Mouse (Mus musculus): ENCODE results near the gene Syt8. TPM values are rescaled to one million over a fixed set of nuclear protein-coding genes. Genes with fewer than 3 reads are reported as not detected.
A peak's percentile ranks its signal among the peaks of the same experiment; 100 is the strongest.

Syt8 gene
- polyA plus RNA-seq, 1 experiment from 2014 or later: 0.32 TPM

DNA sequence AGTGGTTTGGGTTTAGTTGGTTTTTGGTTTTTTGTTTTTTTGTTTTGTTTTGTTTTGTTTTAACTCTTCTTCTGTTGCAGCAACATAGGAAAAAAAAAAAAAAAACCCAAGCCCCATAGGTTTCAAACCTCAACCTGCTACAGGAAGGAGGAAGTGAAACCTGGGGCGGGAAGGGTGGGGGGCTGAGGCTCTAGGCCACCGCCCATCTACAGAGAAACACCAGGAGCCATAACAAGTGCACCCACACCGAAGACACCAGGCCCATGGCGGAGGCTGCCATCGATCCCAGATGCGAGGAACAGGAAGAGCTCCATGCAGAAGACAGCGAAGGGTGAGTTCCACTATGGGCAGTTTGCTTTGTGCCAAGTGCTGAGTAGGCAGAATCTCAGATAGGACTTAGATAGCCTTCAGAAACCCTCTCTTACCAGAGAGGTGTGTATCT is 26.0 kb downstream of the Syt8 start, which contains the start of gene Lsp1:
TSS of gene Lsp1 (plus strand) at position 174 of the 442 bp plus-strand sequence.
- Histone ChIP-seq H3K27ac (ENCODE audit: low read length) (peak within 1 kb of the TSS; percentile 95), H3K27me3 (ENCODE audit: control insufficient read depth, insufficient read depth, low read length) (no peaks in the 10 kb centered on the region), H3K36me3 (ENCODE audit: control insufficient read depth, insufficient read depth) (no peaks in the 10 kb centered on the region), H3K4me3 (ENCODE audit: low read length) (peak within 1 kb of the TSS; percentile 32), H3K4me2 (ENCODE audit: low read depth, low read length) (peak within 1 kb of the TSS; percentile 27), H3K4me1 (ENCODE audit: control insufficient read depth, insufficient read depth, low read length) (peaks cover 68% of the 10 kb centered on the region), H3K9me3 (replicated peaks; ENCODE audit: control insufficient read depth, low read length) (no peaks in the 10 kb centered on the region), H3K9ac (ENCODE audit: low read length) (peak within 1 kb of the TSS; percentile 31)
- ATAC-seq (replicated peaks; ENCODE audit: extremely low read depth, insufficient read depth, low FRiP score): no peak
- 89% methylated on average over 7 of the region's 7 CpGs for WGBS

DNA sequence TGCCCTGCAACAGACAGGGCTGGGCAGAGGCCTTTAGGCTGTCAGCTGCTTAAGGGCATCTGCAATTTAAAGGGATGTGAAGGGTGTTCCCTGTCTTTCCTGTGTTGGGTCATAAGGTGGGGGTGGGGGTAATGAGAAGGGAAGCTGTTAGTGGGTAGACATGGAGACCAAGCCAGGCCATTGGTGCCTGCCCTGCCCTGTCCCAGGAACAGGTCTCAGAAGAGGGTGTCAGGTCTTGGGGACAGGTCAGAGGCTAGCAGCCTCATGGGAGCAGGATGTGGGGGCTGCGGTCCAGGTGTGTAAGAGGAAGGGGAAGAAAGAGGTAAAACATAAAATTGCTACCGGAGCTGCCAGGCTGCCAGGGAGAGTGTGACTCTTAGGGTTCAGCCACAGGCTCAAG is 26.8 kb downstream of the Syt8 start:
- Histone ChIP-seq H3K27me3 (ENCODE audit: control insufficient read depth, insufficient read depth, low read length) (no peaks in the 10 kb centered on the region), H3K9ac (ENCODE audit: low read length) (0 out of 2 replicates have a peak overlapping the region, but pooled peaks have one; percentile 11), H3K4me3 (ENCODE audit: low read length) (peak overlapping the region; percentile 32), H3K4me2 (ENCODE audit: low read depth, low read length) (peak overlapping the region; percentile 27), H3K36me3 (ENCODE audit: control insufficient read depth, insufficient read depth) (no peaks in the 10 kb centered on the region), H3K4me1 (ENCODE audit: control insufficient read depth, insufficient read depth, low read length) (peaks cover 60% of the 10 kb centered on the region), H3K9me3 (replicated peaks; ENCODE audit: control insufficient read depth, low read length) (no peaks in the 10 kb centered on the region), H3K27ac (ENCODE audit: low read length) (peak overlapping the region; percentile 6; the same call in 1 of the 2 replicates)
- WGBS: 69% methylated on average over 2 of the region's 2 CpGs
- no peak for ATAC-seq (replicated peaks; ENCODE audit: extremely low read depth, insufficient read depth, low FRiP score)

DNA sequence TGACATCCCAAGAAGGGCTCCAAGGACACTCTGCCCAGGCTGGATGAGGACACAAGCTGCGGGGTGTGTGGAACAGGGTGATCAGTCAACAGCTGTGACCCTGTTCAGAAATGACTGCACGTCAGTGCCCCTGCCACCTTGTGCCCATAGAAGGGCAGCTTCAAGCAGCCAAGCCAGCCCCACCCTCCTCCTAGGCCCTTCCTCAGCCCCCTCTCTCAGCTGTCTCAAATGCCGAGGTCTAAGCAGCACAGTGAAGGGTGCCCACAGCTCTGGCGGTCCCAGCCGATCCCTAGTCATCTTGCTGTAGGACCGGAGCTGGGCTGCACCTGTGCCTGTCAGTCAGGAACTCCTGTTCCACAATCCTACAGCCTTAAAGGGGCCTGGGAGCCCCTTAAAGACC is 27.5 kb downstream of the Syt8 start:
- Histone ChIP-seq H3K4me1 (ENCODE audit: control insufficient read depth, insufficient read depth, low read length) (peaks cover 53% of the 10 kb centered on the region), H3K4me3 (ENCODE audit: low read length) (peak overlapping the region; percentile 32), H3K9ac (ENCODE audit: low read length) (peak overlapping the region; percentile 55), H3K27me3 (ENCODE audit: control insufficient read depth, insufficient read depth, low read length) (no peaks in the 10 kb centered on the region), H3K9me3 (replicated peaks; ENCODE audit: control insufficient read depth, low read length) (no peaks in the 10 kb centered on the region), H3K27ac (ENCODE audit: low read length) (no peak overlapping the region), H3K4me2 (ENCODE audit: low read depth, low read length) (peak overlapping the region; percentile 27), H3K36me3 (ENCODE audit: control insufficient read depth, insufficient read depth) (no peaks in the 10 kb centered on the region)
- WGBS: 80% methylated on average over 6 of the region's 6 CpGs
- ATAC-seq (replicated peaks; ENCODE audit: extremely low read depth, insufficient read depth, low FRiP score): no peak

DNA sequence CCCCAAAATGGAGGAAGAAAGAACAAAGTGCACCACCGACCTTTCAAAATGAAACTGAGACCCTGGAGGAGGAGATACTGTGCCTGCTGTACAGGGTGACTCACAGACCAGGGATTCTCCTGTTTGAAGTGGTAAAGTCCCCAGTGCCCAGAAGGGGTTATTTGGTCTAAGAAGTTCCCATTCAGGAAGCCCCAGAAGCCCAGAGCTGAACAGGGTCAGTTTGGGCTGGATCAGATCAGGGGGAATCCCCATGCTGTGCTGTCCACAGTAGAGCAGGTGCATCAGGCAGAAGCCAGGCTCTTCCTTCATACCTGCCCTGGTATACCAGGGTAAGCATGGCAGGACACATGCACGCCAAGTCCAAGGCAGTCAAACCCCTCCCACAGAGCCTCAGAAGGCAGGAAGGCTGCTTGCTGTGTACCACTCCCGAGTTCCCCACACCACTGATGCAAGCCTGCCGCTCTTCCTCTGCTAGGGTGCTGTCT is 28.0 kb downstream of the Syt8 start:
- Histone ChIP-seq H3K36me3 (ENCODE audit: control insufficient read depth, insufficient read depth) (no peaks in the 10 kb centered on the region), H3K9ac (ENCODE audit: low read length) (peak overlapping the region; percentile 55), H3K27ac (ENCODE audit: low read length) (no peak overlapping the region), H3K4me2 (ENCODE audit: low read depth, low read length) (peak overlapping the region; percentile 27), H3K4me1 (ENCODE audit: control insufficient read depth, insufficient read depth, low read length) (peaks cover 48% of the 10 kb centered on the region), H3K4me3 (ENCODE audit: low read length) (peak overlapping the region; percentile 32), H3K27me3 (ENCODE audit: control insufficient read depth, insufficient read depth, low read length) (no peaks in the 10 kb centered on the region), H3K9me3 (replicated peaks; ENCODE audit: control insufficient read depth, low read length) (no peaks in the 10 kb centered on the region)
- WGBS: 68% methylated on average over 4 of the region's 4 CpGs
- ATAC-seq (replicated peaks; ENCODE audit: extremely low read depth, insufficient read depth, low FRiP score): no peak

DNA sequence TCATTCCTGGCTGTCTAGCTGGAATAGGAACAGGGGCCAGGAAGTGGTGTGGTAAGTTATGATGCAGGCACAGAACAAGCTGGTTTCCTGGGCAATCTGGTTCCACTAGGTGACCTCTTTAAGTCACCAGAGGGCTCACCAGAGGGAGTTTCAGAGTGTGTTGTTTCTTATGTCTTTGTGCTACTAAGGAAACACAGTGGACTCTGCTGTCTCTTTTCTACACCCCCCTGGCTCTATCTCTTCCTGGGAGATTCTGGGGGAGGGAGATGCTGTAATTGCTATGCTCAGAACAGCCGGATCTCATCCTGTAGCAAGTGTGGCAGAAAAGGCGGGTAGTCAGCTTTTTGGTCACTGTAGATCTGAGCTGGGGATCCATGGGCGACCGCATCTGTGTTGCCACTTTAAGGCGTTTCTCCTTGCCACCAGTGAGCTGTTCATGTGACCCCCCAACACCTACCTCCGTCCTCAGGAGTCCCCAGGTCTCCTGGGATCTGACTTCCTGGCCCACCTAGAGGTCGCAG is 35.6 kb downstream of the Syt8 start:
- Histone ChIP-seq H3K27me3 (ENCODE audit: control insufficient read depth, insufficient read depth, low read length) (no peaks in the 10 kb centered on the region), H3K4me2 (ENCODE audit: low read depth, low read length) (no peak overlapping the region), H3K4me1 (ENCODE audit: control insufficient read depth, insufficient read depth, low read length) (peaks cover 40% of the 10 kb centered on the region), H3K27ac (ENCODE audit: low read length) (peak overlapping the region; percentile 67), H3K4me3 (ENCODE audit: low read length) (no peak overlapping the region), H3K36me3 (ENCODE audit: control insufficient read depth, insufficient read depth) (no peaks in the 10 kb centered on the region), H3K9me3 (replicated peaks; ENCODE audit: control insufficient read depth, low read length) (no peaks in the 10 kb centered on the region), H3K9ac (ENCODE audit: low read length) (no peak overlapping the region)
- 78% methylated on average over 7 of the region's 7 CpGs for WGBS
- ATAC-seq (replicated peaks; ENCODE audit: extremely low read depth, insufficient read depth, low FRiP score): no peak

DNA sequence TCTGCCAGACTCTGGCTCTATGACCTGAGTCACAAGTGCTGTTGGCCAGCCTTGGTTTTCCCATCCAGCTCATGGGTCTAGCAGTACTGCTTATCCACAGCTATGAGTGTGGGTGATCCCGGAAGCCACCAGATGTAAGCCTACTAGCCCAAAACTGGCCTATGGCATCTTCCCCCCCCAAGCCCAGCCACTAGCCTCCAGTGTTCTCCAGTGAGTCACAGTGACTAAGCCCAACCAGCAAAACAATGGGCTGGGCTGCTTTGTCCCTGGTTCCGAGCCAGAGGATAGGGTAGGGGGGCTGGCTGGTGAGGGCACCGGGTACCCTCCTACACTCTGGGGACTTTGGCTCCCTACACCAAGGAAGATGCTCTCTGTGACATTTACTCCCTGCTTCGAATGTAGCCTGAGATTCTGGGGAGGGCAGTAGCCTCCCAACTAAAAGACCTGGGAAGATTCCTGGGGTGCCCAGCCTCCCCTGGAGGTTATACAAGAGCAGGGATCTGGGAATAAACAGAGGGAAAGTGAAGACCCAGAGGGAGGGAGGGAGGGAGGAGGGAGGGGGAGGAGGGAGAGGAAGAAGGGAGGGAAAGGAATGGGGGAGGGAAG is 36.3 kb downstream of the Syt8 start:
- no peak overlapping the region for H3K4me2 ChIP-seq (ENCODE audit: low read depth, low read length)
- 0 out of 2 replicates have a peak overlapping the region, but pooled peaks have one; percentile 21 for H3K9ac ChIP-seq (ENCODE audit: low read length)
- peak overlapping the region; percentile 67 for H3K27ac ChIP-seq (ENCODE audit: low read length)
- peak; percentile 72 for ATAC-seq (replicated peaks; ENCODE audit: extremely low read depth, insufficient read depth, low FRiP score)
- no peaks in the 10 kb centered on the region for H3K27me3 ChIP-seq (ENCODE audit: control insufficient read depth, insufficient read depth, low read length)
- peaks cover 46% of the 10 kb centered on the region for H3K4me1 ChIP-seq (ENCODE audit: control insufficient read depth, insufficient read depth, low read length)
- no peaks in the 10 kb centered on the region for H3K9me3 ChIP-seq (replicated peaks; ENCODE audit: control insufficient read depth, low read length)
- no peaks in the 10 kb centered on the region for H3K36me3 ChIP-seq (ENCODE audit: control insufficient read depth, insufficient read depth)
- H3K4me3 ChIP-seq (ENCODE audit: low read length): no peak overlapping the region
- 27% methylated on average over 4 of the region's 4 CpGs for WGBS

DNA sequence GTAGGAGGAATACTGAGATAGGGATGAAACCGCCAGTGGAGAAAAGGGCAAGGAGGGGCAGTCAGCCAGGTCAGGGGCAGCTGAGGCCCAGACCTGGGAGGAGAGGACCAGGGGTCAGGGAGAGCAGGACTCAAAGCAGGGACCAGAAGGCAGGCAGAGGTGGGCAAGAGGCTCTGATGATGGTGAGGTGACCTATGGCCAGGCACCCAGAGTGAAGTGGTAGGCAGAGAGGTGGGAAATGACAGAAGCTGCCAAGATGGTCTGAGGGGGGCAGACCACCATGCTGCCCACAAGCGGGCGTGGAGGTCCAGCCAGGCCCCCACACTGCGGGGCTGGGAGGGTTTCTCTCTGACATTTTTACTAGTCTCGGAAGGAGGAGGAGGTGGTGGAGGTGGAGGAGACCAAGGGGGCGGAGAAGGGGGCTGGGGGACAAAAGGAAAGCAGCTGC is 36.8 kb downstream of the Syt8 start:
- Histone ChIP-seq H3K36me3 (ENCODE audit: control insufficient read depth, insufficient read depth) (no peaks in the 10 kb centered on the region), H3K27me3 (ENCODE audit: control insufficient read depth, insufficient read depth, low read length) (no peaks in the 10 kb centered on the region), H3K4me2 (ENCODE audit: low read depth, low read length) (peak overlapping the region; percentile 41), H3K4me3 (ENCODE audit: low read length) (no peak overlapping the region), H3K9ac (ENCODE audit: low read length) (peak overlapping the region; percentile 65; the same call in 1 of the 2 replicates), H3K27ac (ENCODE audit: low read length) (peak overlapping the region; percentile 67), H3K9me3 (replicated peaks; ENCODE audit: control insufficient read depth, low read length) (no peaks in the 10 kb centered on the region), H3K4me1 (ENCODE audit: control insufficient read depth, insufficient read depth, low read length) (peaks cover 50% of the 10 kb centered on the region)
- ATAC-seq (replicated peaks; ENCODE audit: extremely low read depth, insufficient read depth, low FRiP score): 0 out of 2 replicates have a peak, but pooled peaks have one; percentile 19
- 61% methylated on average over 6 of the region's 6 CpGs for WGBS

DNA sequence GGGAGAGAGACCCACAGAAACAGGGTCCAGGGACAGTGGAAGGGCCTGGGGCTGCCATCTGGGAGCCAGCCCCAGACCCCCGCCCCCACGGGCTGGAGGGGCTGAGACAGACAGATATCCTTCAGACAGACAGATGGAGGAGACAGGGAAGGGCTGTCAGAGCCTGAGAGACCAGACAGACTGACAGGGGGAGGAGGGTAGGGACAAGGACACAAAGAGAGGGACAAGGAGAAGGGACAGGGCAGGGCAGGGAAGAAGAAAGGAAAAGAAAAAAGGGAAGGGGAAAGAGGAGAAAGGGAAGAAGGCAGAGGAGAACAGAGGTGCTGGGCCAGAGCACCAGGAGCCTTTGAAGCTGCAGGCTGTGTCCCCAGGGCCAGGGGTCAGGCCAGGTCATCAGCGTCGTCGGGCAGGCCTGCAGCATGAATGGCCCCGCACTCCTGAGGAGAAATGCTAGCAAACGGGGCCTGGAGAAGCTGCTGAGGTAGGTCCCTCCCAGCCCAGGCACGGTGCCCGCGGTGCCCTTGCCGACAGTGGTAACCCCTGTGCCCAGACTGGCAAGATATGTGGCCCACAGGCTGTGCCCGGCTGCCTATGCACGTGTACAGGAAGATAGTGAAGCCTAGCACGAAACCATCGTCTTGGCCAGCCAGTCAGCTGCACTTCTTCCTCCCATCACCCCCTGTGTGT is 37.4 kb downstream of the Syt8 start:
- no peak for ATAC-seq (replicated peaks; ENCODE audit: extremely low read depth, insufficient read depth, low FRiP score)
- Histone ChIP-seq H3K27ac (ENCODE audit: low read length) (peak overlapping the region; percentile 67), H3K9me3 (replicated peaks; ENCODE audit: control insufficient read depth, low read length) (no peaks in the 10 kb centered on the region), H3K36me3 (ENCODE audit: control insufficient read depth, insufficient read depth) (no peaks in the 10 kb centered on the region), H3K4me3 (ENCODE audit: low read length) (peak overlapping the region; percentile 24), H3K4me2 (ENCODE audit: low read depth, low read length) (peak overlapping the region; percentile 41), H3K4me1 (ENCODE audit: control insufficient read depth, insufficient read depth, low read length) (peaks cover 50% of the 10 kb centered on the region), H3K27me3 (ENCODE audit: control insufficient read depth, insufficient read depth, low read length) (no peaks in the 10 kb centered on the region), H3K9ac (ENCODE audit: low read length) (peak overlapping the region; percentile 65)
- WGBS: 41% methylated on average over 15 of the region's 15 CpGs

DNA sequence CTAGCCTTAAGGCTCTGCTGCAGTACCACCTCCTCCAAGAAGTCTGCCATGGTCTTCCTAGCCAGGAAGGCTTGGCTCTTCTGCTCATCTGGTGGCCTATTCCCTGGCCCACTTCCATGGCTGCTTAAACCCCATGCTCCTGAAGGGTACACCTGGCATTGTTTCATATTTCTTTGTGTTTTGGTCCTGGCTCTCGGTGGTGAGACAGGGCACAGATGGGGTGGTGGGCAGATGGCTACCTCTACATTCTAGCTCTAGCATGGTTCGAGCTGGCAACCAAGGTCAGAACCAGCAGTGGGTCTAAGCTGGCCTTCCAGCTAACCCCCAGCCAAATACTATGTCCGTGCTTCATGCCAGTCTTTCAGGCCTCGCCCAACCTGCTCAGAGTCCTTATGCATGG is 38.3 kb downstream of the Syt8 start:
- Histone ChIP-seq H3K27me3 (ENCODE audit: control insufficient read depth, insufficient read depth, low read length) (no peaks in the 10 kb centered on the region), H3K4me2 (ENCODE audit: low read depth, low read length) (peak overlapping the region; percentile 41), H3K9me3 (replicated peaks; ENCODE audit: control insufficient read depth, low read length) (no peaks in the 10 kb centered on the region), H3K4me3 (ENCODE audit: low read length) (peak overlapping the region; percentile 24), H3K4me1 (ENCODE audit: control insufficient read depth, insufficient read depth, low read length) (peaks cover 50% of the 10 kb centered on the region), H3K27ac (ENCODE audit: low read length) (peak overlapping the region; percentile 67), H3K36me3 (ENCODE audit: control insufficient read depth, insufficient read depth) (no peaks in the 10 kb centered on the region), H3K9ac (ENCODE audit: low read length) (peak overlapping the region; percentile 65)
- ATAC-seq (replicated peaks; ENCODE audit: extremely low read depth, insufficient read depth, low FRiP score): no peak
- WGBS: 89% methylated on average over 4 of the region's 4 CpGs
